Mouse (Mus musculus) intestine, embryonic 16.5 days (tissue): ENCODE measurements around the gene Pcsk1. TPM values are rescaled to one million over a fixed set of nuclear protein-coding genes. Genes with fewer than 3 reads are reported as not detected.

Source experiments
- ATAC-seq: fragments of 200-750 bp; cut with Nextera tagmentation; 2 replicates; pipeline ENCODE4 v1.8.0; 2017; ENCODE audit warnings: moderate TSS enrichment, moderate library complexity
- H3K27ac ChIP-seq: fragments of 300-500 bp; sonication (generic); 2 replicates; pipeline ENCODE4 v1.5.1; 2014; ENCODE audit warnings: mild to moderate bottlenecking, low read length
- H3K27me3 ChIP-seq: fragments of 300-500 bp; sonication (generic); replicated peaks from 2 replicates; pipeline ENCODE4 v1.6.1; 2014; ENCODE audit warnings: low read length, control low read depth, mixed read lengths; ENCODE audit not compliant: control insufficient read depth, insufficient read depth
- H3K36me3 ChIP-seq: fragments of 300-500 bp; sonication (generic); 2 replicates; pipeline ENCODE4 v1.6.1; 2014; ENCODE audit warnings: low read length, control low read depth; ENCODE audit not compliant: control insufficient read depth, insufficient read depth
- H3K4me1 ChIP-seq: fragments of 300-500 bp; sonication (generic); 2 replicates; pipeline ENCODE4 v1.6.1; 2014; ENCODE audit warnings: low read length, control low read depth, mixed read lengths; ENCODE audit not compliant: control insufficient read depth, insufficient read depth
- H3K4me2 ChIP-seq: fragments of 300-500 bp; sonication (generic); 2 replicates; pipeline ENCODE4 v1.6.1; 2014; ENCODE audit warnings: low read depth, low read length, control low read depth
- H3K4me3 ChIP-seq: fragments of 300-500 bp; sonication (generic); 2 replicates; pipeline ENCODE4 v1.5.1; 2014; ENCODE audit warnings: mild to moderate bottlenecking, low read length
- H3K9ac ChIP-seq: fragments of 300-500 bp; sonication (generic); 2 replicates; pipeline ENCODE4 v1.6.1; 2014; ENCODE audit warnings: low read depth, low read length
- H3K9me3 ChIP-seq: fragments of 300-500 bp; sonication (generic); 2 replicates; pipeline ENCODE4 v1.6.1; 2016; ENCODE audit warnings: low read length, control low read depth; ENCODE audit not compliant: control insufficient read depth
- WGBS: fragments of 180-500 bp; shearing (Covaris S2); extraction: QIAGEN DNeasy Blood & Tissue Kit; methylation state at CpG from one replicate; pipeline ENCODE4 v1.1.7; 2014; 5-methylcytosine and 5-hydroxymethylcytosine counted together
- polyA plus RNA-seq: library from polyadenylated mRNA; unstranded; fragments of >200 nt; fragmentation: Nextera tagmentation; extraction: Ambion mirVana; gene quantifications from 2 replicates; pipeline ENCODE4 v1.2.1, GENCODE M21; 2015

Pcsk1 gene
- polyA plus RNA-seq, 1 experiment from 2014 or later: 3.2 TPM

DNA sequence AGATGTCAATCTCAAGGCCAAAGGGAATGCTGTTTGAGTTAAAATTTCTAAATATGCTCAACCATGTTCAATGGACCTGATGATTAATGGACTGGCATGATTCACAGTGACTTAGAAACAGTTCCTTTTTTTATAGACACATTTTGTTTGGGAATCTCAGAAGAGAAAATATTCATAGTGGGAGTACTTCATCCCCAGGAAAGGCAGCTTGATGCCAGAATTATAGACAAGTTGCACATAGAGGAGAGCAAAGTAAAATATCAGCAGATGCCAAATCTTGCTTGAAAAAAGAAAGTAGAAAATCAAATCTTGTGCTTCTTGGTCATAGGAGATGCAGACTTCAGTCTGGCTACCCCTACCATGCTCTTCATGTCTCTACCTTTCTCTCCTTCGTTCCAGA lies 25.2 kb downstream of the Pcsk1 start:
- no peaks in the 10 kb centered on the region for H3K36me3 ChIP-seq
- H3K9ac ChIP-seq: no peak overlapping the region
- no peaks in the 10 kb centered on the region for H3K4me1 ChIP-seq
- 72% methylated on average over 1 of the region's 1 CpGs for WGBS
- no peak overlapping the region for H3K4me3 ChIP-seq
- H3K27me3 ChIP-seq: no peaks in the 10 kb centered on the region
- ATAC-seq: no peak
- H3K27ac ChIP-seq: no peak overlapping the region
- H3K4me2 ChIP-seq: no peak overlapping the region
- no peaks in the 10 kb centered on the region for H3K9me3 ChIP-seq

DNA sequence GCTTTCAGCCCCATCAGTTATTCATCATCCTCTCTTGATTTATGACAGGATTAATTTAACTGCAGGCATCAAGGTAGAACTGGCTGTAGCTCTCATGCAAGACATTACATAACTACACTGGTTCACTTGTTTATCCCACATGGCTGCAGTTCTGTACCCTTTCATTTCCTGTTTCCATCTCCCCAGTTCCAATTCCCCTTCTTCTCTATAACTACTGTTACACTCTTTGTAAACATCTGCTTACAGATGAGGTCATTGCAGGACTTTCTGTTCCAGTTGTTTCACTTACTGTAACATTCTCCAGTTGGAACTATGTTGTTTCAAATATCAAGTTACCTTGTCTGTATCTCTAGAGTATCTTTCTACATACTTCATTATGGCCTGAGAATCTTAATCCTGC lies 46.2 kb downstream of the Pcsk1 start:
- Histone ChIP-seq H3K4me2 (no peak overlapping the region), H3K4me1 (no peaks in the 10 kb centered on the region), H3K4me3 (no peak overlapping the region), H3K27ac (no peak overlapping the region), H3K9ac (no peak overlapping the region), H3K9me3 (no peaks in the 10 kb centered on the region), H3K27me3 (no peaks in the 10 kb centered on the region), H3K36me3 (no peaks in the 10 kb centered on the region)
- no peak for ATAC-seq

- no peaks in the 10 kb centered on the region for H3K9me3 ChIP-seq
- no peaks in the 10 kb centered on the region for H3K36me3 ChIP-seq
- no peak overlapping the region for H3K9ac ChIP-seq
- no peaks in the 10 kb centered on the region for H3K27me3 ChIP-seq
- H3K4me1 ChIP-seq: no peaks in the 10 kb centered on the region
- no peak overlapping the region for H3K4me2 ChIP-seq
- H3K4me3 ChIP-seq: no peak overlapping the region
- WGBS: 27% methylated on average over 1 of the region's 1 CpGs
- ATAC-seq: no peak
- H3K27ac ChIP-seq: no peak overlapping the region
Measured at GRCm38 (mm10) chr13:75160661-75161060, 71.0 kb downstream of the Pcsk1 start.

DNA sequence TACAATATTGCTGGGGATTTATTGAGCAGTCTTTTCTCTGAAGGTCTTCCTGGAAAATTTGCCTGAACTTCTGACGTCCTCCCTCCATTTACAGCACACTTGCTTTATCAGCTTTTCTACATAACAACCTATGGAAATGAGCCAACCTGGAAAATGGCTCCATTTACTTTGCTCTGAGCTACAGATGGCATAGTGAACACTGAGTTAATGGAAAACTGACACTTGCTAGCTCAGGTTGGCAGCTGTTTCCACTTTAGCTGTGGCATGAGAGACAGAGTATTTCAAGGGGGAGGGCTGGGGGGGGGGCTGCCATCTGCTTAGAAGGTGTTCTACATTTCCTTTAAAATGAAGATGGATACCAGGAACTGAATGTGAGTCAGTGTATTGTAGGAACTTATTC lies 73.8 kb downstream of the Pcsk1 start:
- no peak for ATAC-seq
- Histone ChIP-seq H3K36me3 (no peaks in the 10 kb centered on the region), H3K4me3 (no peak overlapping the region), H3K27me3 (no peaks in the 10 kb centered on the region), H3K27ac (no peak overlapping the region), H3K9ac (no peak overlapping the region), H3K9me3 (no peaks in the 10 kb centered on the region), H3K4me1 (no peaks in the 10 kb centered on the region), H3K4me2 (no peak overlapping the region)
- 45% methylated on average over 1 of the region's 1 CpGs for WGBS
